Mouse (Mus musculus) embryo, embryonic 9.5 days (tissue): ENCODE data around the gene B4galt2.
A peak's percentile ranks its signal among the peaks of the same experiment; 100 is the strongest.

Experiments
- DNase-seq: peaks from one replicate; pipeline ENCODE4 v3.0.0-alpha.2; 2017; ENCODE audit errors: extremely low spot score

B4galt2 gene

DNA sequence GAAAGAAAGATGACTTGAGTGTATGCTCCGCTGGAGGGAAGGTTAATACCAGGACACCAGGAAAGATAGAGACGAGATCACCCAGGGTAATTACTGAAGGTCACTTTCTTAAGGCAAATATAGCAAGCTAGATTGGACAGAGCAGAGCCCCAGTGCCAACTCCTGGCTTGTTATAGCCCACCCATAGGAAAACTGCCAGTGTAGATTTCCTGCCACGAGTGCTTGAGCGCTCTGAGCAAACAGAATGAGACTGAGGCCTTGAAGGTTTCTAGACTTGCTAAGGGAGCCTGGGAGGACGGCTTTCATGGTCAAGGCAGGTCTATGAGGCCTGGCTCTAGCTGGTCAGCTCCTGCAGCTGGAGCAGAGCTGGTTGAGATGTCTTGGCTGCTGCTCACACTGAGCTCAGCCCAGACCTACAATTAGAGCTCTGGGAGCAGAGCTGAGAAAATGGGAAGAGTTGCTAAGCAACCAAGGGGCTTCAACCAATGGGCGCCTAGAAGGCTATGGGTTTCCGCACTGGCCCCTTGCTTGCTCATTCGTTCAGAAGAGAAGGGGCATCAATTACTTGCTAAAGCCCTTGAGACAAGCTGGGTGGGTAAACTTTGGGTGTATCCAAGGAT, 25.7 kb upstream of the B4galt2 start:
- no peak for DNase-seq

GRCm38 (mm10) chr4:117906196-117906595, 22.9 kb upstream of the B4galt2 start:
- no peak for DNase-seq

DNA sequence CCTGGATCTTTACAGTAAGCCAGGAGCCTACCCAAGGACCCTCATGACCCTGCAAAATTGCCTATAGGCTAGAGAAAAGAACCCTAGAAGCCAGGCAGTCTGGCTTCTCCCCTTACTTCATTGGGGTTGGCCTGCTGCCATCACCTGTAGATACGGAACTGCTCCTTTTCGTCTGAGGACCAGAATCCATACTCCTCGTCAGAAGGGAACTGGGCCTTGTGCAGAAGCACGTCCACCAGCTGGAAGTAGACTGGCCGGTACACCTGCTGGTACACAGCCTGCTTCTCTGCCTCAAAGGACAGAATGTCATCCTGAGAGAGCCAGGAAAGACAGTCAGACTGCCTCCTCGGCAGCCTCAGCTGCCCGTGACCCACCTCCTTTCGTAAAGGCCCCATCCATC, 21.5 kb upstream of the B4galt2 start:
- no peak for DNase-seq

DNA sequence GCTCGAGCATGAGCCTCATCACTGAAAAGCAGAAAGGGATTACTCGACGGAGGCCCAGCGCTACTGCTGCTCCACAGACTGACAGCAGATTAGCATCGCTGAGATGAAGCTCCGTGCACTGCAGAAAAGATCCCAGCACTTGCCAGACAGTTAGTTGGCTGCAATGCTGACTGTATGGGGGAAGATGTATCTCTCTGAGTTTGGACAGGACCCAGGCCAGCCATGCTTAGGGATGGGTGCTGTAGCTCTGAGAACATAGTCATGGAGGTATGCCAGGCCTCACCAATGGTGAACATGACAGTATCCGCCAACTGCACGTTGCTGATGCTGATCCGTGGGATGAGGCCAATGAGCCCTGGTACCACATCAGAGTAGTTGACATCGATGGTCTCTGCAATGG, 20.8 kb upstream of the B4galt2 start:
- no peak for DNase-seq

GRCm38 (mm10) chr4:117898111-117898510, 14.8 kb upstream of the B4galt2 start:
- no peak for DNase-seq

DNA sequence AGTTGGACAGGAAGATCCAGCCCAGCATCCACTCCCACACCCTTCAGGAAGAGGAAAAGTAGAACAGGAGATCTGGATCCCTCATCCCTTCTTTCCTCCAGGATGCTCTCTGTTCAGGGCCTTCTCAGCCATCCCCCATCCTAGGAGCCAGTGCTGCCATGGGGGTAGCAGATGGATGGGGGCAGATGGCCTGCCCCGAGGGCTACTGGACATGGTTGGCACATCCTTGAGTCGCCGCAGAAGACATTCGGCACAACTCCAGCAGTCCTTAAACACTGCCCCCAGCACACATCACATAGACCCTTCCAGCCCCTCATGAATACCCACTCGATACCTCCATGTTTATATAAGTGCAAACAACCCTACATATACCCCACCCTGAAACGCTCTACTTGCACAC, 12.7 kb upstream of the B4galt2 start:
- no peak for DNase-seq

DNA sequence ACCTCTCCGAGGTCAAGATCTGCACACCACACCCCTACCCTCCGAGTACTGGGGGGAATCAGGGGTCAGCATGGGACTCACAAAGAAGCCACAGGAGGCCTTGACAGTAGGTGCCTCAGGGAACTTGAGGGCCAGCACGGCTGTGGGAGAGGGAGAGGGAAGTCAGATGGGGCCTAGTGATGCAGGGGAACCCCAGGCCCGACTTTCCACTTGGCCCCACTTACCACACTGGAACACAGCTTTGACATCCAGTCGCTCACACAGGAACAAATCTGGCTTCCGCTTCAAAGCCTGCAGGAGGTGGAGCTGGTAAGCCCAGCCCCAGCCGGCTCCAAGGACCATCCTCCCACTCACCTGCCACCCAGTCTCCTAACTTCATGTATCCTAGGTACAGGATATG, 12.1 kb upstream of the B4galt2 start:
- no peak for DNase-seq

- no peak for DNase-seq
Measured at GRCm38 (mm10) chr4:117894601-117895000, 11.3 kb upstream of the B4galt2 start.

- DNase-seq: peak; percentile 43
Measured at GRCm38 (mm10) chr4:117893376-117893775, 10.1 kb upstream of the B4galt2 start.

DNA sequence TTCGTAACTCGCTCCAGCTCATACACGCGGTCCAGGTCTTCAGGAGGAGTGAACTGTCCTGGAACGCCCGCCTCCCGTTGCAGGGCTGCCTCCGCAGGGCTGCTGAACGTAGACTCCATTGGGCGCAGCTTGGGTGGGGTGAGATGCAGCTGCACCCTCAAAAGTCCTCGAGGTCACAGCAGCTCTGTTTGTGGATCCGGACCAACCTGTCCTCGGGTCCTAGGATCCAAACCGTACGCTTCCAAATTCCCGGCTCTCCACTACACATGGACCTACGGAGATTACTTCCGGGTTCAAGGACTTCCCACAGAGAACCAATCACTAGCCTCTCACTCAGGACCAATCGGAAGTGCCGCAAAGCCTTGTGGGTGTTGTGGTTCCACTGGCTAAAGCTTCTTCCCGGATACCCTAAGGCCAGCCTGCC, 8.5 kb upstream of the B4galt2 start, which contains the start of gene Dph2:
Gene Dph2 (minus strand): TSS at position 295 of the 424 bp plus-strand sequence.
- peak; percentile 82 for DNase-seq

DNA sequence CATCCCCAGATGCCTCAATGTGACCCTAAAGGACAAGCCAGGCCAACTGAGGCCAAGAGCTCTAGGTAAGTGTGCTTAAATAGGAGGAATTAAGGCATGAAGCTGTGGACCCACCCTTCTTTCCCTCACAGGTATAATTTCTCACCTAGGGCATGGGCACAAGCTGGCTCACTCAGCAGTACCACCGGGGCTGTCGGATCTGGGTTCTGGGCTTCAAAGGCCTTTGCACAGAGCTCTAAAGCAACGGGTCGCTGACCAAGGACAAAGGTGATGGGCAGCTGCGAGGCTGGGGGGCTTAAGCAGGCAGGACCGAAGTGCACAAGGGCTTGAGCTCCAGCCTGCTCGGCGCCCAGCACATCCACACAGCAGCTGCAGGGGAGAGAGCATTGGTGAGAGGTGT, 7.5 kb upstream of the B4galt2 start:
- DNase-seq: no peak

DNA sequence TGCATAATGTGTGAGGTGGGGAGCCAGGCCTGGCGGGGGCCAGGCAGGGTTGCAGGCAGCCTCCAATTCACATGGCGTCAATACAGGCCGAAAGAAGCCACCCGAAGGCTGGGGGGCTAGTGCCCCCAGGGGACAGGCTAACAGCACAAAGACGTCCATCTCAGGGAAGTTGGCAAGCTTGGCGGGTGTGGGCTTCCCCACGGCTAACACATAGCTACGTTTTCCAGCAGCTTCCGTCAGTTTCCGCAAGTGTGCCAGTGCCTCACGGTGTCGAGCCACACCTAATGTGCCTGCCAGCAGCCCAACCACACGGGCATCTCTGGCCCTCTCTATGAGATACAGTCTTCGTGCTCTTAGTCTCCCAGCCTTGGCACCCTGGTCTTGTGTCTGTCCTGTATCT, 6.7 kb upstream of the B4galt2 start:
- no peak for DNase-seq

DNA sequence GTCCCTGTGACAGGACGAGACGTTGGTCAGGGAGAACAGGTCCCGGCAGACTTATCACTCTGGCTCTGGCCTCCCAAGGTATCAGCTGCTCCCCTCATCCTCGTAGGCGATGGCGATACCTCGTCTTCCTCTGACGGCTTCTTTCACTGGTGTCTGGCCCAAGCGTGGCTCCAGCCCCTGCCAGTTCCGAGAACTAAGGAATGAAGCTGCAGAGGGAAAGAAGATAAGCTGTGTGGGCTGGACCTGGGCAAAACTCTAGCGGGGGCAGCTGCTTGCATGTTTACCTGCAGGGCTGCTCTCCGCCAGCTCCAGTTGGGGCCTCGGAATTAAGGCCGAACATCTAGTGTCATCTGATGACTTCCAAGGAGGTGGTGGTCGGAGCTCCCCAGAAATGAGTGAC, 6.2 kb upstream of the B4galt2 start:
- no peak for DNase-seq

DNA sequence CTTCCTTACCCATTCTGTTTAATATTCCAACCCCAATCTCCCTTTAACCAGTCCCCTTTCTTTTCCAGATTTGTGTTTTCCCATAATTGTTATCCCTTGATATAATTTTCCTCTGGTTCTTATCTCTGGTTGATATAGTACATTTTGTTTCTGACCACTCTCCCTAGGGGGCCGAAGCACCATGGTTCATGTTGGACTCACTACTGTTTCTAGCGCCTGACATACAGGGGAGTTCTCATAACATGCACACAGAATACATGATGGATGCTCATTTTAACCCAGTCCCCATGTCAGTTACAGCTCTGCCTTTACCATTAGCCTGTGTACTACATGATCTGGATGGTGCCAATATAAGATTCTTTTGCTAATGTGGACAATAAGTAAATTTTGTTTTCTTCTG, 4.6 kb upstream of the B4galt2 start:
- DNase-seq: no peak

GRCm38 (mm10) chr4:117887133-117887532, 3.8 kb upstream of the B4galt2 start, which contains the start of gene Atp6v0b:
Gene Atp6v0b (minus strand): TSS chr4:117887333.
- DNase-seq: peak; percentile 89

DNA sequence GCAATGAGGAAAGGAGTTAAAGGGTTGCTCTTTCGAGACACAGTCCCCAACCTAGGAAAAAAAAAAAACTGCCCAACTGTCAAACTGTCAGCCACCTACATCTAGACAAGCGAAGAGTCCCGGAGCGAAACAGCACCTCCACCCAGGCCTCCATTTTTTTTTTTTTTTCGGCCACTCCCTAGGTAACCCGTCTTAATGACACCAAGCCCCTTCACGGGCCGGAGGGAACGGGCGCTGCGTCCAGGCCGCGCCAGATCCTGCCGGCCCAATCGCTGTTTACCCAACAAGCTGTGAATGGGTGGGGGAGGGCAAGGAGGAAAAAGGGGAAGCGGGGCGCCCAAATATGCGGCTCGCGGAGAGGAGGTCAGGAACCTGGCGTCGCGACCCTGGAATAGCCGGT, 3.4 kb upstream of the B4galt2 start:
- DNase-seq: no peak

DNA sequence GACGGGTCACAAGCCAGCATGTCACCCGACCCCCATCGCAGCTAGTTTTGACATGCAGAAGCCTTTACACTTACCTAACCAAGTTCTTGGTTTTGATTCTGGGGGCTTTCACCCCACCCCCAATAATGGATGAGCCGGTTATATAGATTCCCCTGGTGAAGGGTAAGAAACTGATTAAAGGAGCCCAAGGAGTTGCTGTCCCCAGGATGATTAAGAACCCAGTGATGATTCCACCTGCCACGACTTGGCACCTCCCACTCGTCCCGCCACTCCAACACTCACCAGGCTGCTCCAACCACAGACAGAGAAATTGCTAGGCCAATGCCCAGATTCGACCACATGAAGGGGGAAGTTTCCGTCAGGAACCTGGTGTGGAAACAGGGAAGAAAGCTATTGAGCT, 2.7 kb upstream of the B4galt2 start:
- no peak for DNase-seq

DNA sequence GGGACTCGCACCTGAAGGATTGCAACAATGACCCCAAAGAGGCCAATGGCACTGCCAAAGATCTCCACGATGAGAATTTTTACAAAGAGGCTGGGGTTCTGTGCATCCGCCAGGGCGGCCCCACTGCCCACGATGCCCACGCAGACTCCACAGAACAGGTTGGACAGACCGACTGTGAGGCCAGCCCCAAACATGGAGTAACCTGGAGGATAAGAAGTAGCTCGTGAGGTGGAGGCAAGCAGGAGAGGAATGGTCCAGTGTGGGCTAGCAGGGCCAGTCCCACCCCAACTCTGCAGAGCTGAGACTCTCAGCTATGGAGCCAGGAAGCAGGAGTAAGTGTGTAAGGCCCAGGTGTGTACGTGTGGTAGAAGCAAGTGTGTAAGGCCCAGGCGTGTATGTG, 1.8 kb upstream of the B4galt2 start:
- DNase-seq: no peak

DNA sequence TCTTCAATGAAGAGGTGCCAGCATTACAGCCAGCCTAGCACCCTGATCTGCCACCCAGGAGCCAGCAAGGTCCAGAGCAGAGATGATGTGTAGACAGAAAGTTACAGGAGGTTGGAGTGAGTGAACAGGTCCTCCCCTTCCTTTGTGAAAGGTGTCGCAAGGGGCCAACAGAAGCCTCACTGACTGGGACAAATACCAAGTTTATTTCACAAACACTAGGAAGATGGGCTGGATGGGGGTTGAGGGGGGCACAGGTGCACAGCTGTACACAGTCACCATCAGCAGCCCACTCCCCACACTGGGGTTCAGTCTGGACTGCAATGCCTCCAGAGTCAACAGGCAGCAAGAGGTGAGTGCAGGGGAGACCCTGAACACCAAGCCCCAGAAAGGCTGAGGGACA, 859 bp upstream of the B4galt2 start:
- no peak for DNase-seq

DNA sequence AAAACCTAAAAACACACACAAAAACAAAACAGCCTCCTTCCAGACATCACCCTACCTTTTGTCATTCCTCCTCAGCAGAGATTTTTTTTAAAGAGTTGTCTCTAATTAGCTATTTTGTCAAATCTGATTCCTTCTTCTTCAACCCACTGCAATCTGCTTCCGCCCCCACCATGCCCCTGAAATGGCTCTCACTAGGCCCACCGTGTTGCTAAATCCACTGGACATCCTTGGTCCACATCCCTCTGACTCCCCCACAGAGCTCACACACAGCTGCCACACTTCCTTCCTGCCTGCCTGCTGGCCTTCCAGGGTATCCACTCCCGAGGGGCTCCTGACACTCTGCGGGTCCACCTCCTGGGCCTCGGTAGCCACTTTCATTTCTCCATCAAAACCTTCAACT, 4.6 kb downstream of the B4galt2 start:
- no peak for DNase-seq

DNA sequence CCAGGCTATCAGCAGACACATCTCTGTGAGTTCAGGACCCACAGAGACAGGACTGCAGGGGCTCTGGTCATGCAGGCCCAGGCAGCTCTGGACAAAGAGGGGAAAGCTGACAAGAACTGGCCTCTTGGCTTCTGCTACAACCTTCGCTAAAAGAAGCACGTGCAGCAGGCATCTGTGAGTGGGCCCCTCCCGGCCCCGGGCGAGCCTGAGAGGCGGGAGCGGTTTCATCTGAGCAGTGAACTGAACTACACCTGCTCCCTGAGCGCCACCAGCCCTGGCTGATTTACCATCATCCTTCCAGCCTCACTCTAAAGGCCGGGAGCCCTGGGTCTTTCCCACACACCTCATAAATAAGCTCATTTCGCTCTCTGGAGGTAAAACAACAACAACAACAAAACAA, 5.0 kb downstream of the B4galt2 start:
- no peak for DNase-seq

DNA sequence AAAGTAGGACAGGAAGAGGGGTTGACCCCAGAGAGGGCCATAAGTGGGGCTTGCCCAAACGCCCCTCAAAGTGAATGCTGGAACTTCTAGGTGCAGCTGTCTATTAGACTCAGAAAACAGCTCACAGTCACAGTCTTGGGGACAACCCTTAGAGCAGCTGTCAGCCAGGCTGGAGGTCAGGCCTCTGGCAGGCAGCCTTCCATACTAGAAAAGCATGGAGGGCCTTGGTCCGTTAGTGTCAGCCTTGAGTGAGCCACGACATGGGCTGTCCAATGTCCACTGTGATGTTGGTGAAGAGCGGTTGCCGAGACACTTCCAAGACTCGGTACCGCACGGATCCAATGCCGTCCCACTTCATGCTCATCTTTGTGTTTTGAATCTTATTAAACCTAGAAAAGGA, 9.7 kb downstream of the B4galt2 start:
- DNase-seq: no peak

GRCm38 (mm10) chr4:117872471-117872886, 10.8 kb downstream of the B4galt2 start, which contains the start of gene Ccdc24:
Gene Ccdc24 (minus strand): TSS chr4:117872557.
- DNase-seq: peak; percentile 54

- DNase-seq: peak; percentile 11
Measured at GRCm38 (mm10) chr4:117871787-117872186, 11.5 kb downstream of the B4galt2 start.
